Mouse (Mus musculus) midbrain, postnatal 0 days (tissue): ENCODE data around the gene Napb. TPM values are rescaled to one million over a fixed set of nuclear protein-coding genes. Genes with fewer than 3 reads are reported as not detected.

Experiments used
- ATAC-seq: fragments of 200-750 bp; cut with Nextera tagmentation; 2 replicates; pipeline ENCODE4 v1.8.0; 2017; ENCODE audit warnings: moderate number of reproducible peaks, mild to moderate bottlenecking, moderate TSS enrichment, moderate library complexity; ENCODE audit not compliant: low FRiP score
- DNase-seq: peaks from one replicate; pipeline ENCODE4 v3.0.0-alpha.2; 2015; ENCODE audit warnings: low spot score
- H3K27ac ChIP-seq: fragments of 300-500 bp; sonication (generic); 2 replicates; pipeline ENCODE4 v1.5.1; 2014; ENCODE audit warnings: low read depth, mild to moderate bottlenecking, low read length, mixed read lengths
- H3K27me3 ChIP-seq: fragments of 300-500 bp; sonication (generic); 2 replicates; pipeline ENCODE4 v1.6.1; 2014; ENCODE audit warnings: low read length, control low read depth, mixed read lengths; ENCODE audit not compliant: insufficient read depth
- H3K36me3 ChIP-seq: fragments of 300-500 bp; sonication (generic); 2 replicates; pipeline ENCODE4 v1.6.1; 2014; ENCODE audit warnings: low read length, control low read depth, mixed read lengths; ENCODE audit not compliant: insufficient read depth
- H3K4me1 ChIP-seq: fragments of 300-500 bp; sonication (generic); 2 replicates; pipeline ENCODE4 v1.6.1; 2014; ENCODE audit warnings: mild to moderate bottlenecking, control low read depth, antibody characterized with exemption, low read length, mixed read lengths; ENCODE audit not compliant: insufficient read depth
- H3K4me2 ChIP-seq: fragments of 300-500 bp; sonication (generic); 2 replicates; pipeline ENCODE4 v1.6.1; 2014; ENCODE audit warnings: low read depth, mild to moderate bottlenecking, low read length, mixed read lengths; ENCODE audit not compliant: poor library complexity, severe bottlenecking
- H3K4me3 ChIP-seq: fragments of 300-500 bp; sonication (generic); 2 replicates; pipeline ENCODE4 v1.5.1; 2014; ENCODE audit warnings: low read depth, mild to moderate bottlenecking, low read length, moderate library complexity
- H3K9ac ChIP-seq: fragments of 300-500 bp; sonication (generic); replicated peaks from 2 replicates; pipeline ENCODE4 v1.6.1; 2014; ENCODE audit warnings: mild to moderate bottlenecking, low read length, moderate library complexity, mixed read lengths; ENCODE audit not compliant: poor library complexity, severe bottlenecking
- H3K9me3 ChIP-seq: fragments of 300-500 bp; sonication (generic); 2 replicates; pipeline ENCODE4 v1.6.1; 2016; ENCODE audit warnings: low read length, control low read depth
- CTCF ChIP-seq: IDR thresholded peaks from 2 replicates; pipeline ENCODE4 v1.5.1; 2016; ENCODE audit warnings: antibody characterized with exemption, mild to moderate bottlenecking
- WGBS: fragments of 180-500 bp; shearing (Covaris S2); extraction: QIAGEN DNeasy Blood & Tissue Kit; methylation state at CpG from one replicate; pipeline ENCODE4 v1.1.7; 2014; 5-methylcytosine and 5-hydroxymethylcytosine counted together
- polyA plus RNA-seq: library from polyadenylated mRNA; unstranded; fragments of >200 nt; fragmentation: Nextera tagmentation; extraction: Ambion mirVana; gene quantifications from 2 replicates; pipeline ENCODE4 v1.2.1, GENCODE M21; 2015
- total RNA-seq: library from RNA; depleted of rRNA; stranded (reverse); fragments of >200 nt; gene quantifications from 2 replicates; pipeline ENCODE4 v1.2.3, GENCODE M21; 2014

Gene Napb
- total and polyA plus RNA-seq, 2 experiments from 2014 or later, result 127 to 147 TPM

GRCm38 (mm10) chr2:148684972-148685371, 47.3 kb downstream of the Napb start:
- Histone ChIP-seq H3K4me1 (peaks cover 12% of the 10 kb centered on the region; the same call in 1 of the 2 replicates), H3K36me3 (peaks cover 30% of the 10 kb centered on the region), H3K27ac (no peak overlapping the region), H3K9ac (no peak overlapping the region), H3K4me3 (no peak overlapping the region), H3K27me3 (no peaks in the 10 kb centered on the region), H3K4me2 (no peak overlapping the region), H3K9me3 (no peaks in the 10 kb centered on the region)
- 95% methylated on average over 2 of the region's 2 CpGs for WGBS
- ATAC-seq, result no peak
- TF ChIP-seq CTCF, result no peak
- no peak for DNase-seq

- no peak for ATAC-seq
- no peak for DNase-seq
- no peak overlapping the region for H3K9ac ChIP-seq
- no peak overlapping the region for H3K4me3 ChIP-seq
- no peak for TF ChIP-seq CTCF
- no peaks in the 10 kb centered on the region for H3K9me3 ChIP-seq
- H3K27me3 ChIP-seq, result no peaks in the 10 kb centered on the region
- H3K27ac ChIP-seq, result no peak overlapping the region
- H3K36me3 ChIP-seq, result peaks cover 21% of the 10 kb centered on the region
- peaks cover 12% of the 10 kb centered on the region; the same call in 1 of the 2 replicates for H3K4me1 ChIP-seq
- 96% methylated on average over 1 of the region's 1 CpGs for WGBS
- H3K4me2 ChIP-seq, result no peak overlapping the region
Measured at GRCm38 (mm10) chr2:148683031-148683430, 49.2 kb downstream of the Napb start.

DNA sequence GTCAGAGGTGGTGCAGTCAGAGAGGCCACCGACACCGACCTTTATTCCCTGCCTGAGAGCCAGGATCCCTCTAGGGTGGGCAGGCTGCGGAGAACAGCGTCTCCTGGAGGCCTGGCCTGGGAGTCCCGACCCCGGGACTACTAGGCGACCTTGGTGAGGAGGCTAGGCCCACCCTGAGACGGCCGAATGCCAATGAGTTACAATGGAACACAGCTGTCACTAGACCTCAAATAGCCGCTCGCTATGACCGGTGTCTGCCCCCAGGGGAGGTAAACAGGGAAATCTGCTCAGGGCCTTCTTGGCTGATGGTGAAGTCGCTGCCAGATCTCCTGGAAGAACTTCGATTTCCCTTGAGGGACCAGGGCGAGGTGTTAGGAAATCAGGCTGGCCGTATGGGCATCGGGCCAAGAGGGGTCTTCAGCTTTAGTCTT, 50.8 kb downstream of the Napb start:
- peaks cover 12% of the 10 kb centered on the region; the same call in 1 of the 2 replicates for H3K4me1 ChIP-seq
- no peaks in the 10 kb centered on the region for H3K27me3 ChIP-seq
- H3K4me2 ChIP-seq, result peak overlapping the region; percentile 91
- peak overlapping the region; percentile 79 for H3K9ac ChIP-seq
- peak overlapping the region; percentile 60 for H3K27ac ChIP-seq
- H3K9me3 ChIP-seq, result no peaks in the 10 kb centered on the region
- WGBS, result 9% methylated on average over 17 of the region's 17 CpGs
- H3K4me3 ChIP-seq, result peak overlapping the region; percentile 53
- DNase-seq (peak; percentile 54), ATAC-seq (peak; percentile 73)
- TF ChIP-seq CTCF, result peak; percentile 59
- peaks cover 15% of the 10 kb centered on the region for H3K36me3 ChIP-seq

- H3K36me3 ChIP-seq, result peaks cover 17% of the 10 kb centered on the region
- H3K4me1 ChIP-seq, result peaks cover 12% of the 10 kb centered on the region; the same call in 1 of the 2 replicates
Measured at GRCm38 (mm10) chr2:148680775-148681291, 51.4 kb downstream of the Napb start, which contains the start of gene Gzf1. Gene Gzf1, plus strand, starts transcription at chr2:148681023.

DNA sequence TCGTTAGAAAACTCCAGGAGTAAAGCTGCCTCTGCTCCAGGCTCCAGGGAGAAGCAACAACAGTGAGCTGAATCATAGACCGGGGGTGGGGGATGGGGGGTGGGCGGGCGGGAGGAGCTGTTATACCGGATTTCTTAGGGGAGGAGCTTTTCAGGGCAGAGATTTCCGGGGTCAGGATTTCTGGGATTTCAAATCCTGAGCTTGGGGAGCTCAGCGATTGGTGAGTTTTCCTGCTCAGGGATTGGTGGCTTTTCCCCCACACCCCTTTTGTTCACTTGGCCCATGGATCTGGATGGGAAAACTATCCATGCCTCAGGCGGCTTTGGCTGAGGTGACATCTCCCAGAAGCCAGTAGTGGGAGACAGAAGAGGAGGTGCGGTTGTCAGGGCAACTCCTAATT, 52.9 kb downstream of the Napb start:
- DNase-seq (peak; percentile 76), ATAC-seq (no peak)
- peaks cover 12% of the 10 kb centered on the region; the same call in 1 of the 2 replicates for H3K4me1 ChIP-seq
- H3K4me2 ChIP-seq, result no peak overlapping the region
- H3K36me3 ChIP-seq, result peaks cover 13% of the 10 kb centered on the region; the same call in 1 of the 2 replicates
- H3K27me3 ChIP-seq, result no peaks in the 10 kb centered on the region
- no peak for TF ChIP-seq CTCF
- no peaks in the 10 kb centered on the region for H3K9me3 ChIP-seq
- no peak overlapping the region for H3K4me3 ChIP-seq
- peak overlapping the region; percentile 34 for H3K27ac ChIP-seq
- no peak overlapping the region for H3K9ac ChIP-seq
- WGBS, result 3% methylated on average over 8 of the region's 9 CpGs

More at GRCm38 (mm10) chr2:148680775-148681291, 51.4 kb downstream of the Napb start, which contains the start of gene Gzf1:
- peak; percentile 59 for TF ChIP-seq CTCF
- Histone ChIP-seq H3K4me2 (peak within 1 kb of the TSS; percentile 91), H3K9me3 (no peaks in the 10 kb centered on the region), H3K27ac (peak within 1 kb of the TSS; percentile 81), H3K9ac (peak within 1 kb of the TSS; percentile 79), H3K4me3 (peak within 1 kb of the TSS; percentile 53), H3K27me3 (no peaks in the 10 kb centered on the region)
- ATAC-seq, result peak; percentile 94
- WGBS, result under 1% methylated on average over 39 of the region's 39 CpGs
- peak; percentile 99 for DNase-seq

- no peaks in the 10 kb centered on the region for H3K9me3 ChIP-seq
- peaks cover 11% of the 10 kb centered on the region; the same call in 1 of the 2 replicates for H3K36me3 ChIP-seq
- WGBS, result 8% methylated on average over 26 of the region's 26 CpGs
- H3K4me3 ChIP-seq, result peak overlapping the region; percentile 38
- TF ChIP-seq CTCF, result no peak
- ATAC-seq (peak; percentile 33), DNase-seq (peak; percentile 91)
- no peaks in the 10 kb centered on the region for H3K27me3 ChIP-seq
- H3K27ac ChIP-seq, result no peak overlapping the region; the same call in 1 of the 2 replicates
- H3K9ac ChIP-seq, result peak overlapping the region; percentile 54
- peaks cover 17% of the 10 kb centered on the region; the same call in 1 of the 2 replicates for H3K4me1 ChIP-seq
- H3K4me2 ChIP-seq, result peak overlapping the region; percentile 53
Measured at GRCm38 (mm10) chr2:148677801-148678200, 54.5 kb downstream of the Napb start.
